Mouse (Mus musculus) left cerebral cortex, postnatal 25 days (tissue): ENCODE measurements around the gene Slain1. TPM values are rescaled to one million over a fixed set of nuclear protein-coding genes. Genes with fewer than 3 reads are reported as not detected.
A peak's percentile ranks its signal among the peaks of the same experiment; 100 is the strongest.

Experiments used
- DNase-seq, 2 experiments: peaks; one replicate each; pipeline ENCODE4 v3.0.0; 2022; ENCODE audit warnings: low spot score in 2 of 2, mixed read lengths in 1 of 2
- intact Hi-C: fragments of 180-260 bp; cut with DNase I; formaldehyde crosslinking; loops from one replicate; pipeline ENCODE4 v1.15.1; 2025
- total RNA-seq, 2 experiments: library from RNA; stranded (reverse); gene quantifications; 2 replicates each; pipeline ENCODE4 v1.2.3; 2021

Gene Slain1
- total RNA-seq, 2 experiments from 2014 or later = 45.9 to 46.7 TPM

- DNase-seq = no peak
- intact Hi-C loops = loop anchor here (10.0 kb wide), 1 partner anchor 313 kb away; the partner anchor contains the start of gene Mycbp2
These were observed 7.8 kb downstream of the Slain1 start for GRCm38 (mm10) chr14:103657876-103658275.

GRCm38 (mm10) chr14:103663026-103663425 lies 13.0 kb downstream of the Slain1 start:
- DNase-seq = peak; percentile 59 to 93
- intact Hi-C loops = no loop called here

GRCm38 (mm10) chr14:103664391-103664790 lies 14.4 kb downstream of the Slain1 start:
- intact Hi-C loops = no loop called here
- DNase-seq = no peak

GRCm38 (mm10) chr14:103666347-103666954 lies 16.4 kb downstream of the Slain1 start:
- DNase-seq = no peak
- intact Hi-C loops = no loop called here

- peak in 1 of 2 experiments; percentile 56 for DNase-seq
- intact Hi-C loops = no loop called here
These were observed 17.0 kb downstream of the Slain1 start for GRCm38 (mm10) chr14:103667036-103667435.

GRCm38 (mm10) chr14:103679395-103680217 lies 29.6 kb downstream of the Slain1 start:
- intact Hi-C loops = loop anchor here (10.0 kb wide), 1 partner anchor 605 kb away; the partner anchor contains the start of gene Cln5
- peak in 1 of 2 experiments; percentile 84 for DNase-seq

- DNase-seq = no peak
- intact Hi-C loops = loop anchor here (10.0 kb wide), 1 partner anchor 606 kb away; the partner anchor contains the start of gene Cln5
These were observed 30.3 kb downstream of the Slain1 start for GRCm38 (mm10) chr14:103680285-103680819.

GRCm38 (mm10) chr14:103682633-103683390 lies 32.8 kb downstream of the Slain1 start:
- DNase-seq = no peak
- intact Hi-C loops = loop anchor here (10.0 kb wide), 1 partner anchor 608 kb away; the partner anchor contains the start of gene Cln5

- DNase-seq = no peak
- intact Hi-C loops = loop anchor here (10.0 kb wide), 1 partner anchor 612 kb away; the partner anchor contains the start of gene Cln5
These were observed 37.0 kb downstream of the Slain1 start for GRCm38 (mm10) chr14:103686994-103687393.

- intact Hi-C loops = loop anchor here (1.0 kb wide), 1 partner anchor 144 kb away; no protein-coding TSS in a partner anchor
- DNase-seq = peak; percentile 64 to 73
These were observed 44.3 kb downstream of the Slain1 start for GRCm38 (mm10) chr14:103694295-103694694.

GRCm38 (mm10) chr14:103695620-103696019 lies 45.6 kb downstream of the Slain1 start:
- DNase-seq = no peak
- intact Hi-C loops = no loop called here

- intact Hi-C loops = no loop called here
- no peak for DNase-seq
These were observed 47.1 kb downstream of the Slain1 start for GRCm38 (mm10) chr14:103697101-103697500.

- DNase-seq = no peak
- intact Hi-C loops = no loop called here
These were observed 49.3 kb downstream of the Slain1 start for GRCm38 (mm10) chr14:103699308-103699707.

- intact Hi-C loops = no loop called here
- no peak for DNase-seq
These were observed 52.5 kb downstream of the Slain1 start for GRCm38 (mm10) chr14:103702516-103702915.

GRCm38 (mm10) chr14:103704771-103705170 lies 54.7 kb downstream of the Slain1 start:
- intact Hi-C loops = no loop called here
- DNase-seq = no peak

- DNase-seq = no peak
- intact Hi-C loops = no loop called here
These were observed 56.3 kb downstream of the Slain1 start for GRCm38 (mm10) chr14:103706347-103706746.

GRCm38 (mm10) chr14:103708601-103709000 lies 58.6 kb downstream of the Slain1 start:
- DNase-seq = no peak
- intact Hi-C loops = no loop called here

- no peak for DNase-seq
- intact Hi-C loops = no loop called here
These were observed 59.2 kb downstream of the Slain1 start for GRCm38 (mm10) chr14:103709261-103709660.

GRCm38 (mm10) chr14:103712986-103713385 lies 63.0 kb downstream of the Slain1 start:
- DNase-seq = no peak
- intact Hi-C loops = loop anchor here (10.0 kb wide), 1 partner anchor 1102 kb away; no protein-coding TSS in a partner anchor
